In the genomic region with DNA sequence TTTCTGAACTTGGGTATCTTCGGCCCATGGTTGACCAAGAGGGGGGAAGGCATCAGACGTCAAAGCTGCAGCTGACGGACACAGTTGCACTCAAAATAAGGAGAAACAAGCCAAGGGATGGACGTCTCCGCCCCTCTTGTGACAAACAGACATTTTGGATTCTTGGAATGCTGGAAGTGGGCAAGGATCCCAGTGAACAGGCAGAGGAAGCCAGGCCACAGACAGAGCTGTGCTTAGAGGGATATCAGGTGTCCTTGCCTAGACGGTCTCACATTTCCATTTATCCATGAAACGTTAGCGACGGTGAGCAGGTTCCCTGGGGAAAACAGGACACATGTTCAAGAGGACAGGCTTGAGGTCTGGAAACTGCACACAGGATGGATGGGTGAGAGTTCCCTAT, we compare ENCODE assay signal across 13 mouse cellular contexts.
DNase-seq lines count a peak whose midpoint lies in the region; ATAC-seq lines count a peak whose summit lies in the region.
"Had no signal": no experiment of that assay in that cellular context is flagged by ENCODE, and none has a peak within 500 bp of the region (broad histone marks: within the 10 kb centered on the region; RNA-seq: fewer than 3 reads in every experiment).

No protein-coding gene starts in this region.

- ATAC-seq in heart, embryonic 11.5 days (replicated peaks; ENCODE audit: insufficient number of reproducible peaks, low FRiP score, low TSS enrichment), result no peak
- ATAC-seq in midbrain, embryonic 13.5 days, result no peak
- ATAC-seq: forebrain, embryonic 13.5 days; inflammation-experienced regulatory T-cells, adult 6 months had no signal

- no peaks in the 10 kb centered on the region for H3K27me3 ChIP-seq in heart, embryonic 11.5 days (ENCODE audit: control insufficient read depth, insufficient read depth, low read length)
- H3K27me3 ChIP-seq in embryonic facial prominence, embryonic 10.5 days (replicated peaks; ENCODE audit: low read depth, poor library complexity, severe bottlenecking), result 0 out of 2 replicates have a peak, but pooled peaks cover 2% of the 10 kb centered on the region
- no peaks in the 10 kb centered on the region for H3K27me3 ChIP-seq in midbrain, embryonic 13.5 days
- 0 out of 2 replicates have a peak, but pooled peaks cover 8% of the 10 kb centered on the region for H3K27me3 ChIP-seq in forebrain, embryonic 10.5 days (ENCODE audit: poor library complexity, severe bottlenecking)
- H3K27me3 ChIP-seq: forebrain, embryonic 13.5 days; kidney, embryonic 15.5 days; liver, embryonic 13.5 days; megakaryocyte, embryonic 14.5 days had no signal

- H3K9ac ChIP-seq in heart, embryonic 11.5 days (ENCODE audit: low read depth, low read length), result no peak overlapping the region
- H3K9ac ChIP-seq in midbrain, embryonic 13.5 days (replicated peaks), result no peak overlapping the region
- H3K9ac ChIP-seq: forebrain, embryonic 13.5 days; kidney, embryonic 15.5 days; liver, embryonic 13.5 days had no signal

- no peaks in the 10 kb centered on the region for H3K9me3 ChIP-seq in heart, embryonic 11.5 days (replicated peaks; ENCODE audit: control insufficient read depth, low read length)
- H3K9me3 ChIP-seq in embryonic facial prominence, embryonic 10.5 days, result no peaks in the 10 kb centered on the region
- H3K9me3 ChIP-seq in midbrain, embryonic 13.5 days, result no peaks in the 10 kb centered on the region
- no peaks in the 10 kb centered on the region for H3K9me3 ChIP-seq in forebrain, embryonic 10.5 days
- H3K9me3 ChIP-seq: forebrain, embryonic 13.5 days; kidney, embryonic 15.5 days; liver, embryonic 13.5 days had no signal

- H3K4me3 ChIP-seq in heart, embryonic 11.5 days (ENCODE audit: low read depth, low read length), result no peak overlapping the region
- H3K4me3 ChIP-seq in embryonic facial prominence, embryonic 10.5 days, result no peak overlapping the region
- no peak overlapping the region for H3K4me3 ChIP-seq in midbrain, embryonic 13.5 days (replicated peaks)
- no peak overlapping the region for H3K4me3 ChIP-seq in forebrain, embryonic 10.5 days
- H3K4me3 ChIP-seq: forebrain, embryonic 13.5 days; kidney, embryonic 15.5 days; liver, embryonic 13.5 days; megakaryocyte, embryonic 14.5 days had no signal

- WGBS in heart, embryonic 11.5 days (ENCODE audit: insufficient replicate concordance), result 68% methylated on average over 9 of the region's 9 CpGs
- WGBS in embryonic facial prominence, embryonic 10.5 days, result 53% methylated on average over 9 of the region's 9 CpGs
- WGBS in midbrain, embryonic 13.5 days, result 71% methylated on average over 9 of the region's 9 CpGs
- WGBS in forebrain, embryonic 10.5 days, result 80% methylated on average over 9 of the region's 9 CpGs

- DNase-seq in heart, adult 11 months, result peak; percentile 84
- DNase-seq in 3134 (ENCODE audit: extremely low read depth, insufficient read length, low spot score), result peak; percentile 8
- DNase-seq in embryonic facial prominence, embryonic 10.5 days (ENCODE audit: low spot score), result peak; percentile 37
- DNase-seq in lung, postnatal 10 days, result peak; percentile 69
- DNase-seq in forebrain, embryonic 10.5 days (ENCODE audit: extremely low spot score, low spot score), result no peak
- DNase-seq: cerebellum, adult 11 months; liver, embryonic 13.5 days had no signal

- H3K36me3 ChIP-seq in heart, embryonic 11.5 days (ENCODE audit: control insufficient read depth, insufficient read depth, low read length), result no peaks in the 10 kb centered on the region
- H3K36me3 ChIP-seq in embryonic facial prominence, embryonic 10.5 days (replicated peaks), result no peaks in the 10 kb centered on the region
- no peaks in the 10 kb centered on the region for H3K36me3 ChIP-seq in midbrain, embryonic 13.5 days
- H3K36me3 ChIP-seq in forebrain, embryonic 10.5 days (replicated peaks), result no peaks in the 10 kb centered on the region
- H3K36me3 ChIP-seq: kidney, embryonic 15.5 days; liver, embryonic 13.5 days had no signal

- H3K4me2 ChIP-seq in heart, embryonic 11.5 days, result no peak overlapping the region
- no peak overlapping the region for H3K4me2 ChIP-seq in midbrain, embryonic 13.5 days (replicated peaks)
- H3K4me2 ChIP-seq: forebrain, embryonic 13.5 days; kidney, embryonic 15.5 days; liver, embryonic 13.5 days had no signal

- H3K27ac ChIP-seq in heart, embryonic 11.5 days (ENCODE audit: low read depth, low read length), result no peak overlapping the region
- H3K27ac ChIP-seq in embryonic facial prominence, embryonic 10.5 days (replicated peaks), result no peak overlapping the region
- no peak overlapping the region for H3K27ac ChIP-seq in midbrain, embryonic 13.5 days
- H3K27ac ChIP-seq in forebrain, embryonic 10.5 days, result no peak overlapping the region
- H3K27ac ChIP-seq: forebrain, embryonic 13.5 days; kidney, embryonic 15.5 days; liver, embryonic 13.5 days had no signal

- H3K4me1 ChIP-seq in heart, embryonic 11.5 days (ENCODE audit: control insufficient read depth, insufficient read depth, low read length), result no peaks in the 10 kb centered on the region
- H3K4me1 ChIP-seq in embryonic facial prominence, embryonic 10.5 days, result peaks cover 28% of the 10 kb centered on the region
- H3K4me1 ChIP-seq in midbrain, embryonic 13.5 days (replicated peaks), result peaks cover 15% of the 10 kb centered on the region
- H3K4me1 ChIP-seq in forebrain, embryonic 10.5 days, result peaks cover 21% of the 10 kb centered on the region; the same call in 1 of the 2 replicates
- H3K4me1 ChIP-seq: forebrain, embryonic 13.5 days; kidney, embryonic 15.5 days; liver, embryonic 13.5 days; megakaryocyte, embryonic 14.5 days had no signal
